Mouse (Mus musculus) embryonic facial prominence, embryonic 13.5 days (tissue): ENCODE data around the gene Kcnj16. TPM values are rescaled to one million over a fixed set of nuclear protein-coding genes. Genes with fewer than 3 reads are reported as not detected.
A peak's percentile ranks its signal among the peaks of the same experiment; 100 is the strongest.

ENCODE experiments used
- ATAC-seq: fragments of 200-750 bp; cut with Nextera tagmentation; 2 replicates; pipeline ENCODE4 v1.8.0; 2017; ENCODE audit warnings: low read depth; ENCODE audit not compliant: insufficient number of reproducible peaks, insufficient read depth, low FRiP score, low TSS enrichment
- H3K27ac ChIP-seq: fragments of 300-500 bp; sonication (generic); 2 replicates; pipeline ENCODE4 v1.5.1; 2015; ENCODE audit warnings: moderate library complexity, mild to moderate bottlenecking, inconsistent platforms
- H3K27me3 ChIP-seq: fragments of 300-500 bp; sonication (generic); 2 replicates; pipeline ENCODE4 v1.6.1; 2015; ENCODE audit warnings: mild to moderate bottlenecking, inconsistent platforms
- H3K36me3 ChIP-seq: fragments of 300-500 bp; sonication (generic); 2 replicates; pipeline ENCODE4 v1.6.1; 2015; ENCODE audit warnings: mild to moderate bottlenecking, inconsistent platforms
- H3K4me1 ChIP-seq: fragments of 300-500 bp; sonication (generic); 2 replicates; pipeline ENCODE4 v1.6.1; 2015; ENCODE audit warnings: inconsistent platforms
- H3K4me2 ChIP-seq: fragments of 300-500 bp; sonication (generic); 2 replicates; pipeline ENCODE4 v1.6.1; 2015; ENCODE audit warnings: moderate library complexity, mild to moderate bottlenecking, inconsistent platforms
- H3K4me3 ChIP-seq: fragments of 300-500 bp; sonication (generic); 2 replicates; pipeline ENCODE4 v1.5.1; 2015; ENCODE audit warnings: mild to moderate bottlenecking, inconsistent platforms
- H3K9ac ChIP-seq: fragments of 300-500 bp; sonication (generic); 2 replicates; pipeline ENCODE4 v1.6.1; 2015; ENCODE audit warnings: mild to moderate bottlenecking, inconsistent platforms
- H3K9me3 ChIP-seq: fragments of 300-500 bp; sonication (generic); 2 replicates; pipeline ENCODE4 v1.6.1; 2016; ENCODE audit warnings: inconsistent platforms
- WGBS: fragments of 180-500 bp; shearing (Covaris S2); methylation state at CpG from one replicate; pipeline ENCODE4 v1.1.7; 2015; ENCODE audit warnings: mixed read lengths; 5-methylcytosine and 5-hydroxymethylcytosine counted together
- polyA plus RNA-seq: library from polyadenylated mRNA; unstranded; fragments of >200 nt; fragmentation: Nextera tagmentation; extraction: Ambion mirVana; gene quantifications from 2 replicates; pipeline ENCODE4 v1.2.1, GENCODE M21; 2015

The Kcnj16 gene
- polyA plus RNA-seq: not detected in 2 replicates

- Histone ChIP-seq H3K27ac (no peak within 1 kb of the TSS), H3K4me3 (no peak within 1 kb of the TSS), H3K4me2 (no peak within 1 kb of the TSS), H3K9ac (no peak within 1 kb of the TSS), H3K4me1 (no peaks in the 10 kb centered on the region), H3K27me3 (no peaks in the 10 kb centered on the region), H3K36me3 (no peaks in the 10 kb centered on the region), H3K9me3 (no peaks in the 10 kb centered on the region)
- no peak for ATAC-seq
- 76% methylated on average over 4 of the region's 4 CpGs for WGBS
Observed at GRCm38 (mm10) chr11:110967762-110968135, at the start of gene Kcnj16. Gene Kcnj16 (plus strand): TSS chr11:110968033.

GRCm38 (mm10) chr11:110918808-110919465, 48.9 kb upstream of the Kcnj16 start:
- no peaks in the 10 kb centered on the region for H3K27me3 ChIP-seq
- no peaks in the 10 kb centered on the region for H3K36me3 ChIP-seq
- ATAC-seq: no peak
- H3K9ac ChIP-seq: no peak overlapping the region
- WGBS: 73% methylated on average over 5 of the region's 5 CpGs
- no peak overlapping the region for H3K4me3 ChIP-seq
- H3K9me3 ChIP-seq: no peaks in the 10 kb centered on the region
- H3K4me2 ChIP-seq: no peak overlapping the region
- H3K4me1 ChIP-seq: no peaks in the 10 kb centered on the region
- no peak overlapping the region for H3K27ac ChIP-seq

GRCm38 (mm10) chr11:110935699-110936098, 32.1 kb upstream of the Kcnj16 start:
- Histone ChIP-seq H3K9ac (no peak overlapping the region), H3K4me3 (no peak overlapping the region), H3K9me3 (no peaks in the 10 kb centered on the region), H3K36me3 (no peaks in the 10 kb centered on the region), H3K4me1 (no peaks in the 10 kb centered on the region), H3K4me2 (no peak overlapping the region), H3K27ac (no peak overlapping the region), H3K27me3 (no peaks in the 10 kb centered on the region)
- ATAC-seq: no peak
- 39% methylated on average over 3 of the region's 3 CpGs for WGBS

GRCm38 (mm10) chr11:110942280-110942679, 25.6 kb upstream of the Kcnj16 start:
- Histone ChIP-seq H3K36me3 (no peaks in the 10 kb centered on the region), H3K27ac (no peak overlapping the region), H3K4me2 (no peak overlapping the region), H3K9me3 (no peaks in the 10 kb centered on the region), H3K4me3 (no peak overlapping the region), H3K9ac (no peak overlapping the region), H3K4me1 (no peaks in the 10 kb centered on the region), H3K27me3 (no peaks in the 10 kb centered on the region)
- ATAC-seq: no peak
- 38% methylated on average over 3 of the region's 3 CpGs for WGBS

GRCm38 (mm10) chr11:110942695-110943135, 25.1 kb upstream of the Kcnj16 start:
- no peak overlapping the region for H3K4me2 ChIP-seq
- H3K4me3 ChIP-seq: no peak overlapping the region
- H3K9ac ChIP-seq: no peak overlapping the region
- no peaks in the 10 kb centered on the region for H3K36me3 ChIP-seq
- no peak for ATAC-seq
- no peaks in the 10 kb centered on the region for H3K27me3 ChIP-seq
- no peak overlapping the region for H3K27ac ChIP-seq
- H3K9me3 ChIP-seq: no peaks in the 10 kb centered on the region
- WGBS: 35% methylated on average over 6 of the region's 6 CpGs
- no peaks in the 10 kb centered on the region for H3K4me1 ChIP-seq

- no peak overlapping the region for H3K4me3 ChIP-seq
Observed at GRCm38 (mm10) chr11:110956665-110957064, 11.2 kb upstream of the Kcnj16 start.

GRCm38 (mm10) chr11:110961592-110962021, 6.2 kb upstream of the Kcnj16 start:
- Histone ChIP-seq H3K27ac (no peak overlapping the region), H3K9ac (no peak overlapping the region), H3K4me1 (peaks cover 14% of the 10 kb centered on the region; the same call in 1 of the 2 replicates), H3K9me3 (no peaks in the 10 kb centered on the region), H3K4me3 (no peak overlapping the region), H3K4me2 (no peak overlapping the region), H3K27me3 (no peaks in the 10 kb centered on the region), H3K36me3 (no peaks in the 10 kb centered on the region)
- ATAC-seq: no peak
- WGBS: 11% methylated on average over 5 of the region's 5 CpGs

More at GRCm38 (mm10) chr11:110956665-110957064, 11.2 kb upstream of the Kcnj16 start:
- ATAC-seq: no peak
- H3K36me3 ChIP-seq: no peaks in the 10 kb centered on the region
- H3K9me3 ChIP-seq: no peaks in the 10 kb centered on the region
- no peaks in the 10 kb centered on the region for H3K27me3 ChIP-seq
- no peak overlapping the region for H3K9ac ChIP-seq
- 0 out of 2 replicates have a peak overlapping the region, but pooled peaks have one; percentile 0 for H3K4me2 ChIP-seq
- WGBS: 17% methylated on average over 7 of the region's 7 CpGs
- no peak overlapping the region for H3K27ac ChIP-seq
- peaks cover 9% of the 10 kb centered on the region; the same call in 1 of the 2 replicates for H3K4me1 ChIP-seq

GRCm38 (mm10) chr11:110967019-110967761, 643 bp upstream of the Kcnj16 start:
- Histone ChIP-seq H3K27me3 (no peaks in the 10 kb centered on the region), H3K36me3 (no peaks in the 10 kb centered on the region), H3K4me1 (peaks cover 3% of the 10 kb centered on the region; the same call in 1 of the 2 replicates), H3K9me3 (no peaks in the 10 kb centered on the region), H3K4me3 (no peak overlapping the region), H3K9ac (no peak overlapping the region), H3K27ac (no peak overlapping the region), H3K4me2 (no peak overlapping the region)
- 77% methylated on average over 11 of the region's 11 CpGs for WGBS
- no peak for ATAC-seq

GRCm38 (mm10) chr11:110968901-110969300, 1.1 kb downstream of the Kcnj16 start:
- H3K4me3 ChIP-seq: no peak overlapping the region

GRCm38 (mm10) chr11:110985508-110985907, 17.7 kb downstream of the Kcnj16 start:
- Histone ChIP-seq H3K4me1 (no peaks in the 10 kb centered on the region), H3K27ac (no peak overlapping the region), H3K9me3 (no peaks in the 10 kb centered on the region), H3K27me3 (no peaks in the 10 kb centered on the region), H3K4me2 (no peak overlapping the region), H3K4me3 (no peak overlapping the region), H3K36me3 (no peaks in the 10 kb centered on the region), H3K9ac (no peak overlapping the region)
- 34% methylated on average over 1 of the region's 1 CpGs for WGBS
- no peak for ATAC-seq

More at GRCm38 (mm10) chr11:110968901-110969300, 1.1 kb downstream of the Kcnj16 start:
- H3K27me3 ChIP-seq: no peaks in the 10 kb centered on the region
- H3K9me3 ChIP-seq: no peaks in the 10 kb centered on the region
- ATAC-seq: no peak
- no peaks in the 10 kb centered on the region for H3K36me3 ChIP-seq
- H3K27ac ChIP-seq: no peak overlapping the region
- no peak overlapping the region for H3K4me2 ChIP-seq
- H3K9ac ChIP-seq: no peak overlapping the region
- H3K4me1 ChIP-seq: no peaks in the 10 kb centered on the region

- Histone ChIP-seq H3K9ac (no peak overlapping the region), H3K27ac (no peak overlapping the region), H3K36me3 (no peaks in the 10 kb centered on the region), H3K9me3 (no peaks in the 10 kb centered on the region), H3K4me3 (no peak overlapping the region), H3K27me3 (no peaks in the 10 kb centered on the region), H3K4me1 (no peaks in the 10 kb centered on the region), H3K4me2 (no peak overlapping the region)
- WGBS: 30% methylated on average over 3 of the region's 3 CpGs
- no peak for ATAC-seq
Observed at GRCm38 (mm10) chr11:110985949-110986348, 18.1 kb downstream of the Kcnj16 start.

GRCm38 (mm10) chr11:110993616-110994015, 25.8 kb downstream of the Kcnj16 start:
- Histone ChIP-seq H3K4me1 (no peaks in the 10 kb centered on the region), H3K4me3 (no peak overlapping the region), H3K27me3 (no peaks in the 10 kb centered on the region), H3K27ac (no peak overlapping the region; the same call in 1 of the 2 replicates), H3K4me2 (no peak overlapping the region), H3K9ac (no peak overlapping the region), H3K9me3 (no peaks in the 10 kb centered on the region), H3K36me3 (no peaks in the 10 kb centered on the region)
- ATAC-seq: no peak
- 53% methylated on average over 4 of the region's 4 CpGs for WGBS
